Mouse (Mus musculus) erythroid progenitor cell, adult 5-6 weeks (primary cell): ENCODE results near the gene Elf5. TPM values are rescaled to one million over a fixed set of nuclear protein-coding genes. Genes with fewer than 3 reads are reported as not detected.

Experiments used
- ATAC-seq: replicated peaks from 2 replicates; pipeline ENCODE4 v1.8.0; 2016; ENCODE audit warnings: moderate number of reproducible peaks, mild to moderate bottlenecking, moderate TSS enrichment, inconsistent platforms; ENCODE audit not compliant: poor library complexity, low FRiP score, severe bottlenecking
- total RNA-seq, 2 experiments: library from RNA; stranded (forward) in 1 of 2; stranded (reverse) in 1 of 2; fragments of 150-400 nt in 1 of 2; fragments of 186-747, 209-891 nt in 1 of 2; gene quantifications; 2 replicates each; pipeline versions ENCODE4 v1.2.3 to v1.2.4; 2015 to 2017; ENCODE audit warnings: low replicate concordance in 2 of 2

The Elf5 gene
- total RNA-seq, 2 experiments from 2014 or later = not detected

DNA sequence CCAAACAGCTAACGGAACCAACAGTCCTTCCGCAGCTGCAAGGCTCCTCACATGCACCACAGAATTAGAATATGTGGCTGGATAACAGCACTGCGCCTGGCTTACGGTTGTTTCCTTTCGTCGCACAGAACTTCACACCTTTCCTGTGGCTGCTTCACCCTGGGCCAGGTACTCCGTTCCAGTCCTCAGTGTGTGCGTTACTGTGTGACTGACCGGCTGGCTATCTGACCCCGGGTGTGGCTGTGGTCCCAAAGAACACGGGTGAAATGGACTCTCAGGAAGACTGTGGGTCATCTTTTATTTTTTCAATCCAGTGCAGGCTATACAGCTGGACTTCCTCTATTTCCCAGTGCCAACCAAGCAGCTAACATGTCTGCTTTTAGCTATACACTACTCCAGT lies 53.9 kb downstream of the Elf5 start:
- no peak for ATAC-seq

DNA sequence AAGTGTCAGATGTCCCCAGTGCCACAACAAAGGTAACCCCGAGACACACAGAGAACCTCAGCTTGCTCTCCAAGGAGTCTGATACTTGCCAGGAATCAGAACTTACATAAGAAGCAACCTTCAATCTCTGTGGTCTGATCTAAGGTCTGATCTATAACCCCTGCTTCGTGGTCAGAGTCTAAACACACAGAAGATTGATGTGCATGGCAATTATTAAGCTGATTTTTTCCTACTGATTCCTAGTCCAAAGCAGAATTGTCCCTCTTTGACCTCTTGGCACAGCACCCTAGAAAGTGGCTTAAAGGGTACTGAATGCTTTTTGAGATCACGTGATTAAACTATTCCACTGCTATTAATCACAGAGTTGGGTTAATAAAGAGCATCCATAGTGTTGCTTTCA lies 54.8 kb downstream of the Elf5 start:
- no peak for ATAC-seq

DNA sequence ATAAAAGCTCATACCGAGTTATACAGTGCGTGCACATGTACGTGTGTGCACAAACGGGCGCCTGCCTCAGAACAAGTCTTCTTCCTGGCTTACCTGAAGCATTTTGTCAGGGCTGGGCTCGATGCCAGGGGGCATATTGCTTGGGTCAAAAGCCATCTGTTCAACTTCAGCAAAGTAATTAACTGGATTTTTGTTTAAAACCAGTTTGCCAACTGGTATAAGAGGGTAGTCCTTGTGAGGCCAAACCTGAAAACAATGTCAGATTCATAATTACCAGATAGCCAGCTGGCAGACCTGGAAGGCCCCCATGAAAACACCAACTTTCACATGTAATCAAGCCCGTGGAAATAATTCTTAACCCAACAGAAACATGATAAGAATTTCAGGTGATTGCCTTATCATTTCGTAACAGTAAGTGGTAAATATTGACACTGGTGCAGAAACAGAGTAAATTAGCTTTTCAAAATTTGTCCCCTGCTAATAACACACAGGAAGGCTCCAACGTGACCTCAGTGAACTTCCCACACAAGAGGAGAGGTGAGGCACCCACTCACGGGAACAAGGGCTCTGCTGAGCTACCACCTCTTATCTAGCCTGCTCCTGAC lies 55.6 kb downstream of the Elf5 start:
- ATAC-seq = no peak

DNA sequence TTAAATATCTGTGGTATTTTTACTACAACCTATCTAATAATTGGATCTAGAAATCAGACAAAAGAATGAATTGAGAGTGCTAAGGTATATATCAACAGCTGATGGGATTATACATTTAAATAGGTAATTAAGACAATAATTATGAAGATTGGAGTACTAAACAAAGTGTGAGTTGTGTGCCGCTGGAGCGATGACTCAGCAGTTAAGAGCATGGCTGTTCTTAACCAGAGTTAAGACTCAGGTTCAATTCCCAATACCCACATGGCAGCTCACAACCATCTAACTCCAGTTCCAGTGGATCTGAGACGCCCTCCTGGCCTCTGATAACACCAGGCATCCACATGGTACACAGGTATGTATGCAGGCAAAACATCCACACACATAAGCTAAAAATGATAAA lies 61.9 kb downstream of the Elf5 start:
- no peak for ATAC-seq

DNA sequence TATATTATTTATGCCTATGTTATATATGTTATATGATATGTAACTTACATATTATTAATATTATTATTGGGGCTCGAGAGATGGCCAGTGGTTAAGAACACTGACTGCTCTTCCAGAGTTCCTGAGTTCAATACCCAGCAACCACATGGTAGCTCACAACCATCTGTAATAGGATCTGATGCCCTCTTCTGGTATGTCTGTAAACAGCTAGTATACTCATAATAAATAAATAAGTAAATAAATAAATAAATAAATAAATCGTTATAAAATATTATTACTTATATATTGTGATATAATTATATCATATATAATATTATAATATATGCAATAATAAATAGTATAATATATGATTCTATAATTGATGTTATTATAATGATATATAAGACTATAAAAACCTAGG lies 64.7 kb downstream of the Elf5 start:
- no peak for ATAC-seq

DNA sequence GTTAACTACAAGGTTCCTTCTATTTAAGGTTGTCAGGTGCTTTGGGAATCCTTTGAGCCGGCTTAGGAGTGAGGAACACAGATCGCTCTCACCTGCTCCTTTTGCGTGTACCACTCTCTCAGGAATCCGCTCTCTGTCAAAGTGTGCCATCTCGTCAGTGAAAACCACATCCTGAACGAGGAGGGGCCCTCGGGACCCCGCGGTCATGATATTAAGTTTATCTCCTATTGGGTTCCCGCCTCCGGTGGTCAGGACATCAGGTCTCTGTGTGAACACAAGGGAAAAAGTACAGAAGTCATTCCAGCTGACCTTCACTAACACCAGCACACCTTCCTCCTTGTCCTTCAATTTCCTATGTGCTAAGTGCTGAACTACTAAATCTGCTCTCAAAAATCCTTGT lies 65.2 kb downstream of the Elf5 start:
- ATAC-seq = no peak

DNA sequence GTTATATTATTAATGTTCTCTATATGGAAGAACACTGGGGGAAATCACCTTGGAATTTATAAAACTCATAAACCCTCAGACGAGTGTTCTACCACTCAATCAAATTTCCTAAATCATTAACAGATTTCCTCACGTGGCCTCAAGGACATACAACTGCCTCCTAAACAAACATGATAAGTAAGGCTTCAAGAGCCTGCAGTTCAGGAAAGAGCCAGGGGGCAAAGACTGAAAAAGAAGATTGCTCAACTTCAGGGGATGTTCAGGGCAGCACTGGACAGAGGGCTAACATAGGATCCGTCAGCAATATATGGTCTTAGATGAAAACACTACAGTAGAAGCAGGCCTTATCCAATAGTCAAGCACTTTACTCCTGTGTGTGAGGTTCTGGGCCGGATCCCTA lies 66.0 kb downstream of the Elf5 start:
- ATAC-seq = no peak

DNA sequence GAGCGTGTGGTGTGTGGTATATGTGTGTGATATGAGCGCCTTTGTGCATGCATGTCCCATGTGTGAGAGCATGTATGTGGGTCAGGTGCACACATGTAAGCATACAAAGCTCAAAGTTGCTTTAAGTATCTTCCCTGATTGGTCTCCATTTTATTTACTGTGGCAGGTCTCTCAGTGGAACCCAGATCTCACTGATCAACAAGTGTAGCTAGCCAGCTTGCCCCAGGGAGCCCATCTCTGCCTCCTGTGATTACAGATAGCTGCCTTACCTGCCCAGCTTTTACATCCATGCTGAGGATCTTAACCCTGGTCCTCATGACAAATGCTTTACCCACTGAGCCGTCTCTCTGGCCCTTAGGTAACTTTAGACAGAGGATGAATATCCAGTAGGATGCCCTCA lies 66.8 kb downstream of the Elf5 start:
- no peak for ATAC-seq

DNA sequence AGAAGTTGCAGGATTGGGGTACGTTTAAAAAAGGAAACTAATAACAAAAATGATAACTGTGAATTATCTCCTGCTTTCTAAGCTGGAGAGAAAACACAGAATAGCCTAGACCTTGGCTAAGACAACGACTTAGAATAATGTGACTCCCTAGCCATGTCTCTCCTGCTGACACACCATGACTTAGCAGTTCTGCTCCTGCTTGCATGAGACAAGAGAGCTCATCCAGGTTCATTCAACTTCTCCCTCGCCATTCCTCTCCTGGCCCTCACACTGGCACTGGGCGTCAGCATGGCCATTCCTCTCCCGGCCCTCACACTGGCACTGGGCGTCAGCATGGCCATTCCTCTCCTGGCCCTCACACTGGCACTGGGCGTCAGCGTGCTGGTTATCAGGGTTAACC lies 68.8 kb downstream of the Elf5 start:
- peak; percentile 73 for ATAC-seq

DNA sequence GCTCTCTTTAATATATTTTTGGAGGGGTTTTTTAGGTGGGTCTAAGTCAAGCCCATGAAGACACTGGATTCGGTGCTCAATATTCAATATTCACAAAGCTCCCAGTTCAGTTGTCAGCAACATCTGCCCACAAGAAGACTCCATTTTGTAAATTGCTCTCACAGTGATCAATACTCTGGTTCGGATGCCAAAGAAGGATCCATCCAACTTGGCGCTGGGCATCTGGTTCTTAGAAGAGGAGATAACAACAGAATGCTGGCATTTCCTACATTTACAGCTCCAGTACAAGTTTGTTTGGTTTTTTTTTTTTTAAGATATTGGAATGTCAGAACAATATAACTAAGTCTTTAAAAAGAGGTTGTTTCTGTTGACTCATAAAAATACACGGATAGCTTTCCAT lies 69.4 kb downstream of the Elf5 start:
- no peak for ATAC-seq

DNA sequence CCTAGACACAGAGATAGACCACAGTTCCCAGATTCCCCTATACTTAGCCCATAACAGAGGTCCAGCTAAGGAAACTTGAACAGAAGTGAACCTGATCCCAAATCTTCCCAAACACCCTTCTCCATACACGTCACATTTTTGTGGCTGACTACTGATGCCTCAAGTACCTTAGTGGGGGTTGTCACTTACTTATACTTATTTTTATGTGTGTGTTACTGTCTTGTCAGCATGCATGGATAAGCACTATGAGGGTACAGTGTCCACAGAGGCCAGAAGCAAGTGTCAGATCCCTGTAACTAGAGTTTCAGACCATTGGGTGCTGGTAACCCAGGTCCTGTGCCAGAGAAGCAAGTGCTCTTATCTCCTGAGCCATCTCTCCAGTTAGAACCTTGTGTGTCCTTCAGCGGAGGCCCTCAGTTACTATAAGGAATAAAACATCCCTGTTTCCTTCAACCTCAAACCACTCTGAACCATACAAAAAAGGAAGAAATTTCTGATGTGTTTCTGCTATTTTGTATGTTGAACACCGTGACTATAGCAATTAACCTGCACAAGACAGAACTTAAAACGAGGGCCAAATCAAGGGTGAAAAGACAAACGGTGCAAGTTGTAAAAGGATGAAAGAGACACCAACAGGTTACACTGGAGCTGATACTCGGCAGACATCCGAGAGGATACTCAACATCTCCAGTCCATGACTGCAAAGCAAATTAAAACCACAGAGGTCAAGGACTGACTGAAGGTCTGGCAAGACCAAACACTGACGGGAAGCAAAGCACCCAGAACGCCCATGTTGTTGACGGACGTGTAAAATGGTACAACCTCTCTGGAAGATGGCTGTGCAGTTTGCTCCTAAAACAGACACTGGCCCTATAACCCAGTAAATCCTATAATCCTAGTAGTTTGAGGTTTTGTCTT lies 70.1 kb downstream of the Elf5 start:
- ATAC-seq = no peak

DNA sequence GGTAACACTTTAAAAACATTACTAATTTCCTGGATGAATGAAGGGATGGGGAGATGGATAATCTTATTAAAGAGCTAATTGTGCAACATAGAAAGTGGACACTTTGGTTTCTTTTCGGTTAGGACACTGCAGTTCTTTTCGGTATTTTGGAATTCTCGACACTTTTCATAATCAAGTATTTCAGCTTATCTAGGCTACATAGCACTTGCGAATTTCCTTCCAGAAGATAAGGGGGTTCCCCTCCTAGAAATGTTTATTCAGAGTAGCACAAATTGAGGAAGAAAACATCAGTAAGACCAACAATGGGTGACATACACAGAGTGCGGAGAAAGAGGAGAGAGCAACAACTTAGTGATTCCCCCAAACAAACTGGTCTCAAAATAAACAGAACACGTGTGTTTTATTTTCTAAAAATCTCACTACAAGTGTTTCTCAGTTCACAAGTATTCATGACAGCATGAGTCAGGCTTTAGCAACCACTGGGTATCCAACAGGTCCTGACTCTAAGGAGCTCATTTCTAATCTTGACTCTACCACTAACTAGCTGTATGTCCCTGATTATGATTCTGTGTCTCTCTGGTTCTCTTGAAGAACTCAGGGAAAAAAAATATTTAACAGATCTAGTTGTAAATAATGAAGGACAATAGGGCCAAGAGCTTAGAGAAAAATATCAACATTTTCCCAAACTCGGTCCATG lies 71.9 kb downstream of the Elf5 start:
- ATAC-seq = no peak

DNA sequence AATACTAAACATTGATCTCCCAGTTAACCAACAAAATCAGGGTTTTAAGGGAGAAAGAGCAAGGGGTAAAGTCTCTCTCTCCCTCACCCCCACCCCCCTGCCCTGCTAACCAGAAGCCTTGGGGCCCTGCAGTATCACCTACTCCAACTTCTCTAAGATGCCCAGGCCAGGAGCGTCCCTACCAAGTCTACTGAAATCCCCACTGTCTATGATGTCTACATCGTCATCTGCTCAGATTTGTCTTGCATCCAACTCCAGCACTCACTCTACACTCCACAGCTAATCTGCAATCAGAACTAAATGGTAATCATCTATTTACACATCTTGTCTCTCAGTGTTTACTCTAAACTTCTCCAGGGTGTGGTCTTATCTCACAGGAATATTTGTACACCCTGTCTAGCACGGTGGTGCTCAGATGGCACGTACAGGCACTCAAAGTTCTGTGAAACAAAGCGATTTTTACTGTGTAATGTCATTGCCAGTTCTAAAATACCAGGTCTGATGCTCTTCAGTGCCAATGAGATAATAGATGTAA lies 72.6 kb downstream of the Elf5 start:
- ATAC-seq = peak; percentile 50

DNA sequence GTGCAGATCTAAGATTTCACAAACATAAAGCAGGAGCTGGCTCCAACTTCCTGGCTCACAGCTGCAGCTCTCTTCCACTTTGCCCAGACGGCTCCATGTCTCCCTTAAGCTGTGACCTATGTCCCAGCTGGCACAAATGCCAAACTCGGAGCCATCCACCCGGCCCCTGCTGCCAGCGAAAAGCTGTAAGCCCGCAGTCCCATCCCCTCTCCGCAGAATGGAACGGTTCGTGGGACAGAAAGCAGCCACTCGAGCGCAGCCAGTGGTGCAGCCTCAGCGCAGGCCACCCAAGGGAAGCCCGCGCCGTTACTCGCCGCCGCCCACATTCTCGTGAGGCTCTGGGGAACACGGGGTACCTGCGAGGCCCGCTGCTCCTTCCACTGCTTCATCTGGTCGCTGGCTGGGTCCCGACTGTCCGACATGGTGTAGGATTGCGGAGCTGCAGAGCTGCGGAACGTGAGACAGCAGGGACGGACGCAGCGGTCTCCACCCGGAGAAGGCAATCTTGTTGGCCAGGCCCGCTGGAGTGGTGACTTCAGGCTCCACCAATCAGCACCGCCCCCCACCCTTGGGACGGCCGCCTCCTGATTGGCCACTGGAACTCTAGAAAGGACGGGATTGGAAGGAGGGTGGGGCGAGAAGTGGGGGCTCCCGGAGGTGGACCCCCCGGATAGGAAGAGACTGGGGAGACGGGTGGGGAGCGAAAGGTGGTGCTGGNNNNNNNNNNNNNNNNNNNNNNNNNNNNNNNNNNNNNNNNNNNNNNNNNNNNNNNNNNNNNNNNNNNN lies 73.3 kb downstream of the Elf5 start, which contains the start of gene Cat:
Cat (minus strand) TSS at position 544 of the 785 bp plus-strand sequence.
- ATAC-seq = peak; percentile 89

DNA sequence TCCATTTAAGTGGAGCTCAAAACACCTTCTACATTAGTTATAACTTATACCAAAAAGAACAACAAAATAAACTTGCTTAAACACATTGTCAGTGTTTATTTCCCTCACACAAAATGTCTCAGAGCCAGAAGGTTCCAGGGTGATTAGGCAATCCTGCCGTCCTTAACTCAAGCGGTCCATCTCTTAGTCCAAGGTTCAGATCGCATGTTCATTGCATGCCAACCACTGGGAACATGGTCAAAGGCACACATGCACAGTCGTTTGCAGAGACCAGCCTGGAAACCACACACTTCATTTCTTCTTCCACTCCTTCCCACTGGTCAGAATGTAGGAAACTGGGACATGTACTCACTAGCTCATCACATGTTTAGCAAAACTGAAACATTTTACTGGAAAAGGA lies 81.0 kb downstream of the Elf5 start:
- ATAC-seq = no peak

DNA sequence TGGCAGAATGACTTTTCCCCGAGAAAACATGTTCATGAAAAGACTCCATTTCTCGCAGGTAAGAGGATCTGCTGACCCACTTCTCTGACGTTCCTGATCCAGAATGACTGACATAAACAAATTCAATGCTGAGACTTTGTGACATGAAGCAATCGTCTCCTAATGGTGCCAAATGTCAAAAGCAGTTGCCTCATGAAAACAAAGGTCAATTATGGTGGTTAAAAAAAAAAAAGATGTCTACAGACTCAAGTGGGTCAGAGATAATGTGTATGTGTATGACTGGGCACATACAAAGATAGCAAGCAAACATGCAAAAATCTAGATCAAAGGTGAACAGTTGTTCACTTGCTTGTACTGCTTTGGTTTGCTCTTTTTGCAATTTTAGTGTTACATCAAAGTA lies 82.3 kb downstream of the Elf5 start:
- no peak for ATAC-seq

DNA sequence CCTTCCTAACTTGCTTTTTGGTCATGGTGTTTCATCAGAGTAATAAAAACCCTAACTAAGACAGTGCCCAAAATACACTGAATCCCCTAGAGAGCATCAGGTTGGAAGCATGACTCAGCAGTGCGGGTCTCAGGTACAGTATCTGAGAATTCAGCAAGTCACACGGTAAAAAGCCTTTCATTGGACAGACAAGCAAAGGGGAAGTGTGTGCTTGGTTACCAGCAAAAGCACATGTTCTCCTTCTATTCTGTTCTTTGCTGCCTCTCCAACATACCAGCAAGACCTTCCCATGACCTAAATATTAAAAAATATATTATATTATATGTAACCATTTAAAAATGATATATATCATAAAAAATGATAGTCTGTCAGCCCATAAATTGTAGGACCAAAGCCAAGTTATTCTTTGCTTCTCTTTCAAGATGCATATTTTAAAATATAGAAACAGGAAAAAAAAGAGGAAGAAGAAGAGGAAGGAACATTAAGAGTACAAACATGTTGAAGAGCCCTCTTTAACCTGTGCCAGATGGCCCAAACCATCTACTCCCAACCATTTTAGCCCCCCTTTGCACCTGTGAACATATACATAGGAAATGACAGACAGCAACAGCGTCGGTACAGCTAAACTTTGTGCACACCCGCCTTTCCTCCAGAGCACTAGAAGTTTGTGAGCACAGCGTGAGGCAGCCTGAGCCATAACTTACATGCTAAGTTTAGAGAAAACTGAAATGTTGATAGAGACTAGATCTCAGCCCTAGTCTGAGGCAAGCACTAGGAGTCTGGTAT lies 84.3 kb downstream of the Elf5 start:
- no peak for ATAC-seq
